Mouse (Mus musculus) C2C12 (cell line): Measurements from ENCODE around the gene Pard6b. TPM values are rescaled to one million over a fixed set of nuclear protein-coding genes. Genes with fewer than 3 reads are reported as not detected.

Experiments used
- H3K27me3 ChIP-seq: one replicate; pipeline ENCODE4 v1.6.1; 2011; ENCODE audit not compliant: control insufficient read depth, insufficient read depth, insufficient read length
- H3K36me3 ChIP-seq: one replicate; pipeline ENCODE4 v1.6.1; 2011; ENCODE audit not compliant: control insufficient read depth, insufficient read depth
- H3K4me3 ChIP-seq: one replicate; pipeline ENCODE4 v1.5.1; 2011; ENCODE audit warnings: mild to moderate bottlenecking, control low read depth; ENCODE audit not compliant: poor library complexity, insufficient read depth, severe bottlenecking
- H3K79me2 ChIP-seq: one replicate; pipeline ENCODE4 v1.6.1; 2011; ENCODE audit not compliant: control insufficient read depth, insufficient read depth
- H3K79me3 ChIP-seq: one replicate; pipeline ENCODE4 v1.6.1; 2011; ENCODE audit warnings: low read depth, control low read depth
- H3ac ChIP-seq: one replicate; pipeline ENCODE3; 2011; ENCODE audit warnings: low read depth; ENCODE audit not compliant: control insufficient read depth, insufficient read length
- CEBPB ChIP-seq: IDR thresholded peaks from one replicate; pipeline ENCODE4 v1.6.1; 2011; ENCODE audit warnings: low read depth, mild to moderate bottlenecking, control low read depth, moderate library complexity
- CTCF ChIP-seq: IDR thresholded peaks from one replicate; pipeline ENCODE4 v1.5.1; 2011; ENCODE audit not compliant: control insufficient read depth, insufficient read depth, insufficient read length
- FOSL1 ChIP-seq: IDR thresholded peaks from one replicate; pipeline ENCODE4 v1.8.0; 2011; ENCODE audit warnings: mild to moderate bottlenecking, low read length; ENCODE audit not compliant: poor library complexity, insufficient read depth, severe bottlenecking
- MAX ChIP-seq: IDR thresholded peaks from one replicate; pipeline ENCODE4 v1.6.1; 2011; ENCODE audit warnings: mild to moderate bottlenecking, control low read depth
- MYOD1 ChIP-seq: IDR thresholded peaks from one replicate; pipeline ENCODE4 v1.6.1; 2011; ENCODE audit warnings: low read depth; ENCODE audit not compliant: control insufficient read depth, insufficient read length
- MYOG ChIP-seq: IDR thresholded peaks from one replicate; pipeline ENCODE4 v1.6.1; 2011; ENCODE audit not compliant: control insufficient read depth, insufficient read length; ENCODE audit errors: extremely low read depth
- USF1 ChIP-seq: IDR thresholded peaks from one replicate; pipeline ENCODE4 v1.6.1; 2011; ENCODE audit warnings: low read depth, mild to moderate bottlenecking, control low read depth, moderate library complexity
- polyA plus RNA-seq: library from polyadenylated mRNA; unstranded; fragments of >200 nt; fragmentation: generic; extraction: Trizol; gene quantifications from one replicate; pipeline ENCODE4 v1.2.1, GENCODE M21; 2012; ENCODE audit warnings: missing spikeins

Pard6b gene
- polyA plus RNA-seq, 1 experiment, result 0.33 TPM

GRCm38 (mm10) chr2:168078107-168078830 lies 2.5 kb upstream of the Pard6b start:
- no peak overlapping the region for H3ac ChIP-seq
- no peaks in the 10 kb centered on the region for H3K36me3 ChIP-seq
- H3K27me3 ChIP-seq, result peaks cover 13% of the 10 kb centered on the region
- TF ChIP-seq MYOG (no peak), MYOD1 (no peak), CEBPB (no peak), USF1 (no peak), CTCF (no peak), MAX (no peak), FOSL1 (no peak)
- H3K4me3 ChIP-seq, result no peak overlapping the region
- no peaks in the 10 kb centered on the region for H3K79me2 ChIP-seq
- no peaks in the 10 kb centered on the region for H3K79me3 ChIP-seq

GRCm38 (mm10) chr2:168081299-168081932 lies 612 bp downstream of the Pard6b start:
- H3K4me3 ChIP-seq, result peak overlapping the region; percentile 39
- H3ac ChIP-seq, result peak overlapping the region; percentile 49
- H3K27me3 ChIP-seq, result peaks cover 13% of the 10 kb centered on the region

GRCm38 (mm10) chr2:168081933-168082306 lies 1.1 kb downstream of the Pard6b start:
- Histone ChIP-seq H3K79me3 (no peaks in the 10 kb centered on the region), H3ac (no peak overlapping the region), H3K4me3 (no peak overlapping the region), H3K36me3 (no peaks in the 10 kb centered on the region), H3K79me2 (no peaks in the 10 kb centered on the region), H3K27me3 (peaks cover 13% of the 10 kb centered on the region)
- no peak for TF ChIP-seq USF1
- no peak for TF ChIP-seq CEBPB
- no peak for TF ChIP-seq MYOD1
- no peak for TF ChIP-seq CTCF
- TF ChIP-seq MYOG, result no peak
- no peak for TF ChIP-seq FOSL1
- TF ChIP-seq MAX, result no peak

More at GRCm38 (mm10) chr2:168081299-168081932, 612 bp downstream of the Pard6b start:
- TF ChIP-seq MYOG, result no peak
- TF ChIP-seq CTCF, result no peak
- no peak for TF ChIP-seq MYOD1
- TF ChIP-seq MAX, result no peak
- no peak for TF ChIP-seq CEBPB
- TF ChIP-seq FOSL1, result no peak
- TF ChIP-seq USF1, result no peak
- Histone ChIP-seq H3K36me3 (no peaks in the 10 kb centered on the region), H3K79me2 (no peaks in the 10 kb centered on the region), H3K79me3 (no peaks in the 10 kb centered on the region)

- TF ChIP-seq MAX, result no peak
- no peak for TF ChIP-seq CEBPB
- no peak for TF ChIP-seq FOSL1
- no peak for TF ChIP-seq MYOD1
- TF ChIP-seq USF1, result no peak
- no peak for TF ChIP-seq CTCF
- no peak for TF ChIP-seq MYOG
- Histone ChIP-seq H3K4me3 (no peak overlapping the region), H3K36me3 (no peaks in the 10 kb centered on the region), H3ac (no peak overlapping the region), H3K79me2 (no peaks in the 10 kb centered on the region), H3K27me3 (peaks cover 13% of the 10 kb centered on the region), H3K79me3 (no peaks in the 10 kb centered on the region)
Measured at GRCm38 (mm10) chr2:168083593-168083992, 2.8 kb downstream of the Pard6b start.

GRCm38 (mm10) chr2:168084228-168084627 lies 3.4 kb downstream of the Pard6b start:
- Histone ChIP-seq H3K27me3 (peaks cover 13% of the 10 kb centered on the region), H3K4me3 (no peak overlapping the region), H3ac (no peak overlapping the region), H3K36me3 (no peaks in the 10 kb centered on the region), H3K79me3 (no peaks in the 10 kb centered on the region), H3K79me2 (no peaks in the 10 kb centered on the region)
- TF ChIP-seq MAX, result no peak
- TF ChIP-seq MYOG, result no peak
- TF ChIP-seq USF1, result no peak
- no peak for TF ChIP-seq CEBPB
- TF ChIP-seq FOSL1, result no peak
- no peak for TF ChIP-seq CTCF
- no peak for TF ChIP-seq MYOD1
